Mouse (Mus musculus): ENCODE results near the gene Aldh3b1.

- TF ChIP-seq POLR2A (IDR thresholded peaks at IDR 0.05; ENCODE audit: extremely low read depth, insufficient read depth, low read length) (no peak), CTCF (IDR thresholded peaks at IDR 0.05; ENCODE audit: low read depth, low read length) (no peak)
Observed at GRCm38 (mm10) chr19:3966330-3967075, 36.9 kb upstream of the Aldh3b1 start.
